Mouse (Mus musculus): ENCODE results near the gene Piwil4.
"Not testable (repeated sequence)": the region's sequence is repeated elsewhere in the genome, so short reads cannot be mapped to it uniquely, and the experiment has no call there.

The Piwil4 gene

GRCm38 (mm10) chr9:14724755-14725420 is 15.6 kb downstream of the Piwil4 start:
- no peak for DNase-seq

GRCm38 (mm10) chr9:14721610-14722009 is 18.9 kb downstream of the Piwil4 start:
- DNase-seq, result no peak

- no peak for DNase-seq
Measured at GRCm38 (mm10) chr9:14720384-14720783, 20.1 kb downstream of the Piwil4 start.

GRCm38 (mm10) chr9:14718332-14718691 is 22.2 kb downstream of the Piwil4 start:
- DNase-seq, result no peak

- peak; percentile 11 for DNase-seq
Measured at GRCm38 (mm10) chr9:14717689-14718331, 22.7 kb downstream of the Piwil4 start.

GRCm38 (mm10) chr9:14715258-14715657 is 25.3 kb downstream of the Piwil4 start:
- DNase-seq, result no peak

- DNase-seq, result no peak
Measured at GRCm38 (mm10) chr9:14710910-14711309, 29.6 kb downstream of the Piwil4 start.

GRCm38 (mm10) chr9:14705321-14706162 is 35.0 kb downstream of the Piwil4 start:
- no peak for DNase-seq

- not testable (repeated sequence) for DNase-seq
Measured at GRCm38 (mm10) chr9:14700795-14701194, 39.7 kb downstream of the Piwil4 start.

- DNase-seq, result no peak
Measured at GRCm38 (mm10) chr9:14699288-14699640, 41.3 kb downstream of the Piwil4 start.

GRCm38 (mm10) chr9:14698582-14699287 is 41.8 kb downstream of the Piwil4 start:
- DNase-seq, result peak; percentile 70

- peak; percentile 10 for DNase-seq
Measured at GRCm38 (mm10) chr9:14697903-14698302, 42.6 kb downstream of the Piwil4 start.

GRCm38 (mm10) chr9:14689376-14690108 is 51.0 kb downstream of the Piwil4 start:
- no peak for DNase-seq

- no peak for DNase-seq
Measured at GRCm38 (mm10) chr9:14684363-14684762, 56.2 kb downstream of the Piwil4 start.

- no peak for DNase-seq
Measured at GRCm38 (mm10) chr9:14682741-14683140, 57.8 kb downstream of the Piwil4 start.

- no peak for DNase-seq
Measured at GRCm38 (mm10) chr9:14680584-14680983, 59.9 kb downstream of the Piwil4 start.

GRCm38 (mm10) chr9:14675707-14676691 is 64.5 kb downstream of the Piwil4 start:
- DNase-seq, result no peak

GRCm38 (mm10) chr9:14674506-14674905 is 66.0 kb downstream of the Piwil4 start:
- DNase-seq, result no peak

GRCm38 (mm10) chr9:14673109-14673508 is 67.4 kb downstream of the Piwil4 start:
- DNase-seq, result no peak

GRCm38 (mm10) chr9:14671965-14672364 is 68.6 kb downstream of the Piwil4 start:
- not testable (repeated sequence) for DNase-seq

- no peak for DNase-seq
Measured at GRCm38 (mm10) chr9:14668382-14668781, 72.2 kb downstream of the Piwil4 start.

Data from kidney, adult 11 months (tissue).